Mouse (Mus musculus) left cerebral cortex, adult 9 months (tissue): ENCODE results near the gene Klhl25.
"Not testable (repeated sequence)": the region's sequence is repeated elsewhere in the genome, so short reads cannot be mapped to it uniquely, and the experiment has no call there.

ENCODE experiments used
- DNase-seq, 2 experiments: peaks; one replicate each; pipeline ENCODE4 v3.0.0; 2022; ENCODE audit warnings: low spot score in 2 of 2

Gene Klhl25

DNA sequence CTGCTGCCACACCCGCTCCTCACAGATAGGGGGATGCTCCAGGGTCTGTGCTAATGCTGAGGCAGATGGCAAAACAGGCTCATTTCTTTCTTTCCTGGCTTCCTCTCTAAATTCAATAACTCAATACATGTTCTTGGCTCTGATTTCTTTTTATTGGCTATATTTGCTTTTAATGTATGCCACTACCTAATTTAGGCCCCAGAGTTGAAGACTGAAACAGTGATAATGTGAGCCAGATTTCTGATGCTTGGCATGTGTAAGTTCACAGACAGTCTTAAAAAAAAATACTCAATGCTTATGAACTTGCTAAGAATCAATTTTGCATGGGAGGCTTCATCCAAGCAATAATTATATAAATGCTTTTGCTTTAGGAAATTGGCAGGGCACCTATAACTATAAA lies 2.2 kb upstream of the Klhl25 start:
- DNase-seq: no peak

DNA sequence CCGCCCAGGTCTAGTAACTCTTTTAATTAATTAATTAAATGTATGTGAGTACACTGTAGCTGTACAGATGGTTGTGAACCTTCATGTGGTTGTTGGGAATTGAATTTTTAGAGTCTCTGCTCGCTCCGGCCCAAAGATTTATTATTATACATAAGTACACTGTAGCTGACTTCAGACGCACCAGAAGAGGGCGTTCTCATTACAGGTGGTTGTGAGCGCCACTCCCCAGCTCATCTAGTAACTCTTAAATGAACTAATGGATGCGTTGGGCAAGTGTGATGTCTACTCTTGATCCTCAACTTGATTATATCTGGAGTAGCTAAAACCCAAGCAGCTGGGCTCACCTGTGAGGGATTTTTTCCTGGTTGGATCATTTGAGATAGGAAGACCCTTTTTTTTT lies 1.2 kb upstream of the Klhl25 start:
- no peak for DNase-seq

DNA sequence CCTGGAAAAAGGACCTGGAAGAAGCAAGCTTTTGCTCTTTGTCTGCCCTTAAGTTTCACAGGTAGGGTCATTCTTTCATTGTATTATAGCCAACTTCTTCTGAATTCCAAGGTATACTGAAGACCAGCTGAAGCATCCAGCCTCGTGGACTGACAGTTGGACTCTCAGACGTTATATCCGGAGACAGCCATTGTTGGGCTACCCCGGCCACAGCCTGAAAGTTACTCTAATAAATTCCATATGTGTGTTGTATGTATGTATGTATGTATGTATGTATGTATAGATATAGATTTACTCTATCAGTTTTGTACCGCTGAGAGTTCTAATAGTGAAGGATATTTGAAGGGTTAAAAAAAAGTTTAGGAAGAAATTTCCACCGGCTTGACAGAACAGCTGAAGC lies 621 bp upstream of the Klhl25 start:
- DNase-seq: no peak

DNA sequence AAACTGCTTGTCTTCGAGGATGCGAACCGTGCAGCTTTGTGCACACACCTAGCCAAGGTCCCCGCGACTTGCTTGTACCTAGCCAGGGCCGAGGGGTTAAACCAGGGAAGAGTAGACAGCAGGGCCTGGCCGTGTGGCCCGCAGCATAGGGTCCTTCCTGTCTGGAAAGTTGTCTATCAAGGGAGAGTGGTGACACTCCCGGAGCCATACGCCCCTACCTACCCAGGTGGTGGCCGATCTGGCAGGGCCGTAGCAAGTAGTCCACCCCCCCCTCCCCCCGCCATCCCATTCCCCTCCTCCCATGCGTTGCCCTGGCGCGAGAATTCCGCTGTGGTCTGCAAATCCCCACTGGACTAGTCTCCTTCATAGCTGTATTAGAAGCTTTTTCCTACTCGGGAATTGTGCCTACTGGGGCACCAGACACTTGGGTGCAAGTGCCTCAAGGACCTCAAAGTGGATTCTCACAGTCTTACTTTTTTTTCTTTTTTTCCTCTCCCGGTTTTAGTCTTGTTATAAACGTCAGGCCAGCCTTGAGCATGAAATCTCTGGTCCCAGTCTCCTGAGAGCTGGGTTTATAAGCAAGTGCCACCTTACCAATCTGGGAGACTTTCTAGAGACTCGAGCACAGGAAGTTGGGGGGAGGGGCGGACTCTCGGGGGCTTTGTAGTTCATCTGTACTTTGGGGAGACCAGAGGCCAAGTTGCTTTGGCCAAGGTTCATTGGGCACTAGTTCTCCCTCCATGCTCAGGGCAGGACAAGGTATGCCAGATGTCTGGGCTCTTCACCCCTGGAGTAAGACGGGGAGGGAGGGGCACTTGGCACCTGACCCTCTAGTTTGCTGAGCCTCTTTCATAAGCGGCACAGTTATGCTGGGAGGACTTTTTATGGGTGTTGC lies 913 bp downstream of the Klhl25 start:
- DNase-seq: peak in 1 of 2 experiments; percentile 19

DNA sequence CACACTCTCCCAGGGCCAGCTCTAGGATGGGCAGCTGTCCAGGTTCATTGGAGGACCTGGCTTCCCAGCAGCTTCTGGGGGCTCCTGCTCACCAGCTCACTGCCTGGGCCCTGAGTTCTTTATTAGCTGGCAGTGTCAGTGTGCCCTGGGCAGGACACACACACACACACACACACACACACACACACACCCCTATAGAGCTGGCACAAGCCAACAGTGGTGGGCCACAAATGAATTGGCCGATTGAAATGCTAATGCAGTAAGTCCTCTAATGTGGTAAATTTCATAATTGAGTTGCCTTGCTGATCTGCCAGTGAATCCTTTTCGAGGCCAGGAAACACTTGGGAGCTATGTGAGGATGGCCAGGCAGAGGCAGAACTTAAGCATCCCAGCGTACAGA lies 2.3 kb downstream of the Klhl25 start:
- DNase-seq: not testable (repeated sequence)

DNA sequence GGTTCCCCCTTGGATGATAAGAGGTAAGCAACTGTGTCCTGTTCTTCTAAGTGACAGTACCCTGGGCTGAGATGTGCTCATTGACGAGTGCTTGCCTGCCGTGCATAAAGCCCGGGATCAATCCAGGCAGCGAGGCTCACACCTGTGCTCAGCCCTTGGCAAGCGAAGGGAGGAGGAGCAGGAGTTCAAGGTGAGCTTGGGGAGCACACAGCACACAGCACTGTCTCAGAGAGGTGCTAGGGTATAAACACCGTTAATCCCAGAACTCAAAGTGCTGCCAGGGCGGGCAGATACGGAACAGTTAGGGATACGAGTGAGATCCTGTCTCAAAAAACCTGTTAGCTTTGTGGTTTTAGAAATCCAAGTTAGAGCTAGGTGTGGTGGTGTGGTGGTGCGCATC lies 3.2 kb downstream of the Klhl25 start:
- no peak for DNase-seq

DNA sequence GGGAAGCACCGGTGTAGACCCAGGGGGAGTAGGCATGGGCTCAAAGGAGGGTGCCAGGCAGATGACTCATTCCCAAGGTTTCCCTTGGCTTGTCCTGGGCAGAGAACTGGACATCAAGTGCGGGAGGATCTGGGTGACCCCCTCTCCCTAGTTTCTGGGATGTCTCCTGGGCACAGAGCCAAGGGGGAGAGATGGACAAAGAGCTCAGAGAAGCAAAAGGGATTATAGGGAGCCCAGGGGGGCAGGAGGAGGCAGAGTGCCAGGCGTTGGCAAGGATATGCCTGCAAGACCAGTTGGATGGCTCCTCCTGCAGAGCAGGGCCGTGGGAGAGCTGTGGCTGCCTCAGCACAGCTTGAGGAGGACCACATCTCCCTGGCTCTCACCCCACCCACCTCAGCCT lies 4.3 kb downstream of the Klhl25 start:
- peak; percentile 42 to 59 for DNase-seq

DNA sequence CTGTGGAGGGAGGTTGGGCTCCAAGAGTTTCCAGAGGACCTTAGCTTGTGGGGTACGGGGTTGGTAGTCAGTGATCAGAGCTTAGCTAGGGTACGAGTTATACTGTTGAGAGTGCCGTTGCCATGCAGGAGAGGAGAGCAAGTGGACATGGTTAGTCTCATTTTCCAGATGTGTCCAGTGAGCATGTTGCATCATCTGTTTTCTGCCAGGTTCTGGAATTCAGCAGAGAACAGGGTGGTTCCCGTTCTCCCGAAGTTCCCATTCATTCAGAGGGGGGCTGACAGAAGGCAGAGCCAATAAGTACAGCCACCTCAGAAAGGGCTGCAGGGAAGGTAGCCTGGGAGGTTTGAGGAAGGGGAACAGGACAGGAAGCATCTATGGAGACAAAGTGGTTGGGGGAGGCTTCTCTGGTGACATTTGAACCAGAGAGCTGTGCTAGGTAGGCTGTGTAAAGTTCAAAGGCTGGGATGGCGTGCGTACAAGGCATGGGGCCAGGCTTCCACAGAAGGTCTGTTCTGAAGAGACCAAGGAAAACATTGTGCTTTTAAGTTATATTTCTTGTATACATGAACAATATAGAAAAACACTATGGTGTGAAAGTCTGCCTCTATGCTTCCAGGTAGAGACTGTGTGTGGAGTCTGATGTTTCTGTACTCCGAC lies 5.2 kb downstream of the Klhl25 start:
- DNase-seq: no peak

DNA sequence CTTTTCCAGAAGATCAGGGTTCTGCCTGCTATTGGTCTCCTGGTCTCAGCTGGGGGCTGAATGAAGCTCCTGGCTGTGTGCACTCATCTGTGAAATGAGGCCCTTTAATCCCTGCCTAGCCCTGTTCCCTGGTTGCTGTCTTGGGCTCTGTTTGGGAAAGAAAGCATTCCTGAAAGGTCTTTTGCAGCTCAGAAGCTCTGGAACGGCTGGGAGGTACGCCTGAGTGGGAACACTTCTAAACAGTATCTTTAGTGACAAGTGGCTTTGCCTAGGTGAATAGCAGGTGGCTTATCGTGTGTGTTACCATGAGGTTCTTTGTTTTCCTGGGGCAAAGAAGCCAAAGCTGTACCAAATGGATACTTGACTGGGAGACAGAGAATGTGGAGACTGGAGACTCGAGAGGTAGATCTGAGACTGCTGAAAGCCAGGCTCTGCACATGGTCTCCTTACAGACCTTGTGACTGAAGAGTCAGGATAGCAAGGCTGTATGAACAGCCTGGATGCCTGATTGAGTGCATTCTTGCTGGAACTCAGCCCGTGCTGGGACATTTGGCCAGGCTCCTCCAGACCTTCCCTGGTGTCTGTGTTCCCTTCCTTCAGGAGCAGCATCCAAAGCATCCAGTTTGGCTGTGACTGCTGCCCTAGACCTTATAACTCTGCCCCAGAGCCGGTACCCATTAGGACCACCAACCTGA lies 6.3 kb downstream of the Klhl25 start:
- DNase-seq: no peak

DNA sequence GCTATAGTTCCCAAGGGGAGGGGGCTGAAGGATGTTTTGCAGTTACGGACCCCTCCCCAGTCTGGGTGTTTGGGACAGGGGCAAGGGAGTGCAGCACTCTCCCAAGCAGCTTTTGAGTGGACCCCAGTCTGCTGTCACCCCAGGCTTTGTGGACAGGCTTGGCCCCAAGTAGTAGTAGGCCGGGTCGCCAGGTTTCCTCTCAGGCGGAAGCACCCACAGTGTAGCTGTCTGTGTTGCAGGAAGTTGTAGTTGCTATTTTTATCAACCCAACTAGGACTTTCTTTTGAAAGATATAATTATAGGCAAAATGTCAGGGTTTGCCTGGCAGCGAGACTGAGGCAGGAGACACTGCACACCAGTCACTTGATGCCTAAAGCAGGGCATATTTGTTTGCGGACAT lies 6.9 kb downstream of the Klhl25 start:
- DNase-seq: no peak

DNA sequence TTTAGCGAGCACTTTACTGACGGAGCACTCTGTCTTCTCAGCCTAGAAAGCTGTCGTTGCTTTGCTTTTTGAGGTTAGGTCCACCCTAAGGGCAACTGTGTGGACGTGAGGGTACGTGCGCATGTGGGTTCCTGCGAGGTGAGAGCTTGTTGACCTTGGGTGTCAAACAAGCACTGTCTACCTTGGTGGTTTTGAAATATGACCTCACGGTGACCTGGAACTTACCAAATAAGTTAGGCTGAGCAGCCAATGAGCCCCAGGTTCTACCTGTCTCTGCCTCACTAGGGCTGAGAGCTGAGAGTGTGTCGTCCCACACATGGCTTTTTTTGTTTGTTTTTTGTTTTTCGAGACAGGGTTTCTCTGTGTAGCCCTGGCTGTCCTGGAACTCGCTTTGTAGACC lies 8.1 kb downstream of the Klhl25 start:
- no peak for DNase-seq

DNA sequence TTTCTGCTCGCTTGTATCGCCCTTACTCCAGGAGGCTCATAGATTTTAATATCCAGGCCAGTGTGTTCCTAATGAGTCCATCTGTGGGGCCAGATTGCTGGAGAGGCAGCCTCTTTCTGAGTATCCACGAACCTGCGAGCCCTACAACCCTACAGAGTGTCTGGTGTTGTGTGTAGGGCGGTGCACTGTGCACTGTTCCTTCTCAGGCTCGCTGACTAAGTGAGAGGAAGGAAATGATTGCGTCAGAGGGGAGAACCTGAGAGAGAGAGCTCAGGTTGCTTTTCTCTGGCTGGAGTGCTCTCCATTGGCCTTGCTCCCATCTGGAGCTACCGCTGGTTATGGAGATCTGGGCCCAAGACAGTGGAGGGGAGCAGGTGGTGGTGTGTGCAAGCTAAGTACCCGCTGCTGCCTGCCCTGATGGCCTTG lies 11.7 kb downstream of the Klhl25 start:
- DNase-seq: no peak

DNA sequence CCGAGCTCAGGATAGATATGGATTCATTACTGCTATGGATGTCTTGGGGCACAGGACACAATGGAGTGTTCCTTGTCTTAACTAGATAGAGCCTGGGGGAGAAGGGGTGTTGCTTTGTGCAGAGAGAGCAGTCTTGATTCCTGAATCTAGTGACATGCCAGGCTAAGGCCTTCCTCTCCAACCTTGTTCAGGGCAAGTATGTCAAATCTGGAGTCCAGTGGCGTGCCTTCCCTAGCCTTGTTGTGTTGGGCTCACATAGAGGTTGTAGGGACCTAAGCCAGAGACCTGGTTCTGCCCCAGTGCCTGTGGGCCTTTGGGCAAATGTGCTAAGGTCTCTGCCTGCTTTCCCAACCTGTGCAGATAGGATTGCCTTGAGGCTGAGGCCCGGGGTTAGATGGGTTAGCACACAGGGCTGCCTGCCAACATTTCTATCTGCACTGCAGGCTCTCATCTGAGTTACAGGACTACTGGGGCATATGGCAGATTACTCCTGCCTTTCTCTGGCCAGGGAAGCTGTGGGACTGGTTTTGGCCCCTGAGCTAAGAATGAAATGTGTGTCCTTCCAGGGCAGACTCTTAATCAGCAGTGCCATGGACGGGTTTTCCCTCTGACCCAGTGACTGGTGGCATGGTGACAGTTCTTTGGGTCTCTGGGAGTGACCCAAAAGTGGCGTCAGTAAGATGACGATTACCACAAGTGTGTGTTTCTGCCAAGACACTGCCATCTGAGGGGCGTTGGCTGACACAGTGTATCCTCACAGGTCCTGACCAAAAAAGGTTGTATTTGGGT lies 13.7 kb downstream of the Klhl25 start:
- DNase-seq: not testable (repeated sequence)

DNA sequence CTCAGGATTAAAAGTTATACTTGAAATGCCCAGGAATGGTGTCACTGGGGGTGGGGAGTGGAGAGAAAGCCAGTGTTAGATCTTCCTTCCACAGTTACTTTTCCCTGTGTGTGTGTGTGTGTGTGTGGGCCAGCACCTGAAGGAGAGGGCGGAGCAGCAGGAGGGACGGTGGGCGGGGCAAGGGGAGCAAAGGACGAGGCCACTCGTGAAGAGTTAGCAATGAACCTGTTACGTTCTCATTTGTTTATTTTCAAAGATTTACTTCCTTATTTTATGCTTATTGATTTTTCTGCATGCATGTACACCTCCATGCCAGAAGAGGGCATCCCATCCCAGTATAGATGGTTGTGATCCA lies 14.3 kb downstream of the Klhl25 start:
- DNase-seq: not testable (repeated sequence)

DNA sequence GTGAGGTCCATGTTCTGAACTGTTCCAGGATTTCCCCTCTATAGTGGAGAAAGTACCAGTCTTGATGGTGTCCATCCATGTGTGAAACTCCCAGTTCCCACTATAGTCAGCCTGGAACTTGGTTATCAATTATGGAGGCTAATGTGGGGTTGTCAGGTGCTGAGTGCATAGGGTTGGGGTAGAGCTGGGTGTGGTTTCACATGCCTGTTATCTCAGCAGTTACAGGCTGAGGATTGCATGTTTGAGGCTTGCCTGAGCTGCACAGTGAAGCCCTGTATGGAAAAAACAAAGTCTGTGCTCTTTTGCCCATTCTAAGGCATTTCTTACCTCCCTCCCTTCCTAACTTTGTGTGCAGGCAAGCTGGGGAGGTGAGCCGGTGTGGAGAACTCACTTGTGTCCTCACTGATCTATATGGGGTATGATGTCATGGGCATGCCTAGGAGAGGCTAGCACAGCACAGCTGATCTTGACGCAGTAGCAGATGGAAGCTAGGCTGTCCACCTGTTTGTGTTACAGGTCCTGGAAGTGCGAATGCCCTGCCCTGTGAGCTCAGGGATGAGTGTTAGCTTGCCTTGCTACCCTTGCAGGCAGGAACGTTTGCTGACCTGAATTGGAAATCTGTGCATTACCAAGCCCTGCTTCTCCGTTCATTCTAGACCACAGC lies 15.3 kb downstream of the Klhl25 start:
- DNase-seq: not testable (repeated sequence)

DNA sequence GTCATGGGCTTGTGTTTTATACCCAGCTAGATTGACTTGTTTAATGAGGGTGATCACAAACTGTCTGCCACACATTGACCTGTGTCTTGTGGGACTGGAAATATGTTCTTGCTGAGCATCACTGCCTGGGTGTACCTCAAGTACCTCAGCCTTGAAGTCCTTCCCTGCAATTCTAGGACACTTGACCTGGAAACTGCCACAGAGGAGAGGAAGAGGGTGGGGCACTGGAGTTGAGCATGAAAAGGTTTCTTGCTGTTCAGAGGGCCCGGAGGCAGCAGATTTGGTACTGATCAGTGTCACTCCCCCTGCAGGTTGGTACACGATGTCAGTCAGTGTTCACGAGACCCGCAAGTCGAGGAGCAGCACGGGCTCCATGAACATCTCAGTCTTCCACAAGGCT lies 16.9 kb downstream of the Klhl25 start:
- no peak for DNase-seq

DNA sequence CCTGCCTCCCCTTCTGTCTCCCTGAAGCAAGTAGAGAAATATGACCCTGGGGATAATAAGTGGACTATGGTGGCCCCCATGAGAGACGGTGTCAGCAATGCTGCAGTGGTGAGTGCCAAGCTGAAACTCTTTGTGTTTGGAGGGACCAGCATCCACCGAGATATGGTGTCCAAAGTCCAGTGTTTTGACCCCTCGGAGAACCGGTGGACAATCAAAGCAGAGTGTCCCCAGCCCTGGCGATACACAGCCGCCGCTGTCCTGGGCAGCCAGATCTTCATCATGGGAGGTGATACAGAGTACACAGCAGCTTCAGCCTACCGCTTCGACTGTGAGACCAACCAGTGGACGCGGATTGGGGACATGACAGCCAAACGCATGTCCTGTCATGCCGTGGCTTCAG lies 18.4 kb downstream of the Klhl25 start:
- DNase-seq: no peak

DNA sequence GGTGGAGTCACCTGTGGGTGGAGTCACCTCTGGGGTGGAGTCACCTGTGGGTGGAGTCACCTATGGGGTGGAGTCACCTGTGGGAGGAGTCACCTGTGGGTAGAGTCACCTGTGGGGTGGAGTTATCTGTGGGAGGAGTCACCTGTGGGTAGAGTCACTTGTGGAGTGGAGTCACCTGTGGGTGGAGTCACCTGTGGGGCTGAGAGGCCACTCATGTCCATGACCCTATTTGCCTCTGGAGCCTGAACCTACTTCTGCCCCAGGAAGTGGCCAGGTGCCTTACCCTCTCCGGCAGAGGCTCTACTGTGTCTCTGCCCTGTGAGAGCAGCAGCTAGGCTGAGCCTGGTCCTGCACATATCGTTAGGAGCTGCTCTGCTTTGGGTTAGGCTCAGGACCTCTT lies 20.6 kb downstream of the Klhl25 start:
- DNase-seq: no peak

DNA sequence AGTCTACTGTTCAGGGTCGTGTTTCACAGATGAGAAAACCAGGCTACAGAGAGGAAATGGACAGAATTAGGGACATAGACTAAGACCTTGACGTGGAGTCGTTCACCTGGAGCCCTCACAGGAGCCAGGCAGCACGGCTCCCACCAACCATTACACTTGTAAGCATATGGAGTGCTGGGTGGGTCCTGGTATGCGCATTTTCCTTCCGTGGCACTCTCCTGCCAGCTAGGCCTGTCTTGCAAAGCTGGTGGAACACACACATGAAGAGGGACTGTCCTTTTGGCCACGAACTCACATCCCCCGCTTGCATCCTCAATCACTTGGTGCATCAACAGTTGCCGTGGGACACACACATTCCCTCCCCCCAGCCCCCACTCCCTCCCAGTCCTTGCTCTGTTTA lies 22.4 kb downstream of the Klhl25 start:
- no peak for DNase-seq

DNA sequence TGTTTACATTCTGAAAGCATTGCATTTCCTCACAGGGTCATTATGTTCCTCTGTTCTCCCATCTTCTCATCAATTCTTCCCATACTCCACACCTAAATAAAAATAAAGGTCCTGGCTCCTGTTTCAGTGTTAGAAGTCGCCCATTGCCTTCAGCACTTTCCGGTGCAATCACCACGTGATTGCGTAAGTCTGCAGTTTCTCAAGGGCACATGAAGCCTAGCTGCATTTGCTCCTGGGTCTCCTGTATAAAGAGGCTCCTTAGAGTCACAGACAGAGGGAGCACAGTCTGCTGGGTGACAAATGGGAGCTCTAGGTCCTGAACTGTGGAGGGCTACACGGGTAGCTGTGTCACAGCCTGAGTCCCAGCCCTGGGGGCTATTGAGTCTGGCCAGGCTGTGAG lies 24.1 kb downstream of the Klhl25 start:
- DNase-seq: no peak

DNA sequence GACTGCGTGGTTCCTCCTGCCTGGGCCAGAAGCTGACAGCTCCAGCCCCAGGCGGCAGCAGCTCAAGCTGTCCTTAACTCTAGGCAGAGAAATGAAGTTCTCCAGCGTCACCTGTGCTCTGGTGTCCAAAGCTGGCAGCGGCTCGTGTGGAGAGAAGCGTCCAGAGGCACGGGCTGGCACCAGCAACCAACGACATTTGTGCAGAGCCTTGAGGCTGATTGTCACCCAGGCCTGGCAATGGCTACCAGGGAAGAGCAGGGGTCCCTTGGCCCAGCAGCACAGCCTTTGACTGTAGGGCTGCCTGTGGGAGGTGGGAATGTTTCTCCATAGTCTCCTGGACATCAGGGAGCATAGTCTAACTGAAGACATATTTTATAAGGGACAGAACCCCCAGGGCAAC lies 24.6 kb downstream of the Klhl25 start:
- no peak for DNase-seq
